Mouse (Mus musculus) brain, embryonic 14.5 days (tissue): ENCODE measurements at regions not wholly inside any gene's neighbourhood (a gene's known extent, or its start where the extent isn't known, plus 50 kb on each side); places are given as distances from the start of the nearest gene placed in this dataset.

Experiments used
- CTCF ChIP-seq: fragments of 200-500 bp; IDR thresholded peaks from 2 replicates; pipeline ENCODE4 v1.5.1; 2012; ENCODE audit warnings: inconsistent platforms, mild to moderate bottlenecking, moderate library complexity, borderline replicate concordance; ENCODE audit not compliant: insufficient read depth, insufficient read length; ENCODE audit errors: extremely low read depth
- POLR2A ChIP-seq: fragments of 200-500 bp; IDR thresholded peaks from 2 replicates; pipeline ENCODE4 v1.6.1; 2012; ENCODE audit warnings: mild to moderate bottlenecking, inconsistent platforms, borderline replicate concordance; ENCODE audit not compliant: poor library complexity, insufficient read depth, insufficient read length, severe bottlenecking; ENCODE audit errors: extremely low read depth

GRCm38 (mm10) chr14:8985086-8985793 is 319.2 kb upstream of the 4930452B06Rik start:
- no peak for TF ChIP-seq CTCF
- no peak for TF ChIP-seq POLR2A
